Mouse (Mus musculus): ENCODE data around the gene Ddost.

Gene Ddost

DNA sequence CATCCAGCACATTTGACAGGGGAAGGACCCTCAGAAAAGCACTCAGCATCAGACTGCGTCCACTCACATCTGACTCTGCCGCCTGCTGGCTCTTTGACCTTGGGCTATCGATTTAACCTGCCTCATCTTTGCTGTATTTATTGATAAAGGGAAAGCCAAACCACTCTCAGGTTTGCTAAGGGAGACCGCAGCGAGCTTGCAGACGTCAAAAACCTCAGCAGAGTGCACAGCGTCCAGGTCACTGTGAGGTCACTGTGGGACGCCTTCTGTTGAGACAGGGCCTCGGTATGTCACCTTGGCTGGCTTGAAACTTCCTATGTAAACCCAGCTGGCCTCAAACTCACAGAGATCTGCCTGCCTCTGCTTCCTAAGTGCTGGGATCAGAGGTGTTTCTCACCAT lies 32.8 kb downstream of the Ddost start:
- DNase-seq (ENCODE audit: low spot score), result no peak

DNA sequence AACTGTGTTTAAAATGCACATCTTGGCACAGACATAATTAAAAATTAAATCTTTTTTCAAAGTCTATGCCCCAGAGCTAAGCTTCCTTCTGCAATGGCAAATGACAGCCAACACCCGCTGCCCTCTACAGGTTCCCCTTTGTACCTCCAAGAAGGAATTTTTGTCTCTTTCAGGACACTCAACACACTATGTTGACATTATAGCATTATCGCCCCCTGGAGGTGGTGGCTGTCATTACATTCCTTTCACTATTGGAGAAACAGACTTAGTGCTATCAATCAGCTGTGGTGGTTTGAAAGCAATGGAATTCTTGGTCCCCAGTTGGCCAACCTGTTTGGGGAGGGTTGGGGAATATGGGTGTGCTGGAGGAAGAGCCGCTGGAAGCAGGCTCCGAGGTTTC lies 35.4 kb downstream of the Ddost start:
- DNase-seq (ENCODE audit: low spot score), result no peak

- no peak for DNase-seq (ENCODE audit: low spot score)
These were observed 36.9 kb downstream of the Ddost start for GRCm38 (mm10) chr4:138341393-138341792.

DNA sequence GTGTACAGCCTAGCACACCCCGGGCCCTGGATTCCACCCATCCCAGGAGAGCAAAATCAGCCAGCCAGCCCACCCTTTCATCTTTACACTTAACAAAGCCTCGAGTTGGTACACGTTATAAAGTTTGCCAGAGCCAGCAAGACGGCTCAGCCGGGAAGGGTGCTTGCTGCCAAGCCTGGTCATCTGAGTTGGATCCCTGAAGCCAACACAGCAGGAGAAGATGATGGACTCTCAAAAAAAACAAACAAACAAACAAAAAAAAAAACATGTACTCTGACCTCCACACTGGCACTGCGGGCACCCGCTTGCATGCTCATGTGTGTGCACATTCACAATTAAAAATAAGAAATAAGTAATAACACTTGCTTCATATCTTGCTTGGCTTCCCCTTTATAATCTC lies 37.5 kb downstream of the Ddost start:
- DNase-seq (ENCODE audit: low spot score), result no peak

DNA sequence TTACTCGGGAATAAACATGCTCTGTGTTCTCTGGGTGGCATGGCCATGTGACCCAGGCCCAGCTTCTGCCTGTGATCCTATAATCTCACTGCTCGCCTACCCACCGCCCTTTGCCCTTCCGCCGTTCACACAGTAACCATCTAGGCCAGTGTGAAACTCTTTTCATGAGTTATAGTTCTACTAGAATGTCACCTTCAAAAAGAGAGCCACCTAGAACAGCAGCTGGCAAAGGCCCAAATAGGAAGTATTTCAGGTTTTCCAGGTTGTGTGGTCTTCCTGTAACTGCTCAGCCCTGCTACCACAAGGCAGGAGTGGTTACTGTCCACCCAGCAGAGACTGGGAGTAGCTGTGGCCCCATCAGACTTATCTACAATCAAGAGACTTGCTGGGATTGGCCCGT lies 38.2 kb downstream of the Ddost start:
- DNase-seq (ENCODE audit: low spot score), result no peak

- DNase-seq (ENCODE audit: low spot score), result no peak
These were observed 38.9 kb downstream of the Ddost start for GRCm38 (mm10) chr4:138343341-138343837.

DNA sequence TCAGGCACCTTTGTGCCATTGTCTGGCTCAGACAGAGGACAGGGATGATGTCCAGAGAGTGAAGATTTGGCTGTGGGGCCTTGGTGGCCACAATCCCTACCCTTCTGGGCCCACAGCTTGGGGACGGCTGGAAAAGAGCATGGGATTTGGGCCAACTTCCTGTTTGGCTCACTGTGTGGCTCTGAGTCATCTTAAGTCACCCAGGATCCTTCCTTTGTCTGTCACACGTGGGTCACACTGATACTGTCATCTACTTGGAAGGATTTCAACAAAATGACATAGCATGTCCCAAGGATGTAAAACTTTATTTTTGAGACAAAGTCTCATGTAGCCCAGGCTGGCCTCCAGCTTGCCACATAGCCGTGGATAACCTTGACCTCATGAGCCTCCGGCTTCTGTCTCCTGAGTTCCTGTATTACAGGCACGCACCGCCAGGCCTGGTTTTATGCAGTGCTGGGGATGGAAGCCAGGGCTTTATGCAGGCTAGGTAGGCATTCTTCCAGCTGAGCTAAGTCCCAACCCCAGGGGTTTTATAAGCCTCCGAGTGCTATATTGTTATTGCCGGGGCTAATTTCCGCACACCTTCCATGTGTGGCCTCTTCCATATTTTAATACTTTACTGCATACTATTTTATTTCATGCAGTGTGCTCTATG lies 40.5 kb downstream of the Ddost start:
- no peak for DNase-seq (ENCODE audit: low spot score)

GRCm38 (mm10) chr4:138347280-138347679 lies 42.8 kb downstream of the Ddost start:
- no peak for DNase-seq (ENCODE audit: low spot score)

- no peak for DNase-seq (ENCODE audit: low spot score)
These were observed 44.2 kb downstream of the Ddost start for GRCm38 (mm10) chr4:138348716-138349115.

DNA sequence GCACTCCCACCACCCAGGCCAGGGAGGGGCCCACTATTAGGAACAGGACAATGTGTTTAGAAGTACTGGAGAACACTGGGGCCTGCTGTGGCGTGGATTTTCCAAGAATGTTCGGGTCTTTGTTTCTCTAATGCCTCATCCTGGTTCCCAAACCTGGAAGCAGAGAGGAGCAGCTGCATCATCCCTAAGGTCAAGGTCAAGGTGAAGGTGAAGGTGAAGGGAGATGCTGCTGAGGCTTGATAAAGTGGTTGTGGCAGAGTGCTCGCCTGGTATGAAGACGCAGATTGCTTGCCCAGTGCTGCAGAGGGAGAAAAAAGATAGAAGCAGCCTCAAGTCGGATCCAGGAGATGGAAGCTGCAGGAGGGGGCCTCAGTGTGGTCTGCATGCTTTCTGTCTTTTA lies 47.3 kb downstream of the Ddost start:
- no peak for DNase-seq (ENCODE audit: low spot score)

GRCm38 (mm10) chr4:138352692-138353091 lies 48.2 kb downstream of the Ddost start:
- no peak for DNase-seq (ENCODE audit: low spot score)

DNA sequence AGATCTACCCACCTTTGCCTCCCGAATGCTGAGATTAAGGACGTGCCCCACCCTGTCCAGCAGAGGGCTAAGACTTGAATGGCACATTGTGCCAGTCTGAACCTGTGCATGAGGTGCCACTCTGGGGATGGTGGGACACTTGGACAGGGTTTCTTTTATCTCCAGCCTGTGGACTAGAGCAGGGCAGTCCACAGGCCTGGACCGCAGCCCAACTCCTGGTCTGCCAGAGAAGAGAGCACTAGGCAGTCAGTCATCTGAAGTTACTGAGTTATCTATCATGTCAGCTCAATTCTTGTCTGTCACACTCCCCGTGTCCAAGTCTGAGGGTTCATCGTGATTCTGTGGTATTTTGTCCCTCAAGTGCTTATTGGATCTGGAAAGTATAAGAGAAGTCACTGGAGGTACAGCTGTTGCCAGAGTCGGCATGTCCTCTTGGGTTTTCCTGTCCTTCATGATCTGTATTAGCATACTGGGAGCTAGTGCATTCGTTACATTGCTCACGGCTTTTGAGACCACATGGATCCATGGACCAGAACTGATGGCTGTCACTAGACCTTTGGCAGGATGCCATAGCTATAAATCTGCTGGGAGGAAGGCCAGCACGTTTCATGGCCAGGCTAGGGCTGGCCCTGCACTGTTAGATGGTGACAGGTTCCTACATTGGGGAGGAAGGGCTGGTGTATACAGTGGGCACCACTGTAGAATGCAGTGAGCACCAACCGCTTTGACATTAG lies 49.1 kb downstream of the Ddost start:
- no peak for DNase-seq (ENCODE audit: low spot score)

- no peak for DNase-seq (ENCODE audit: low spot score)
These were observed 51.0 kb downstream of the Ddost start for GRCm38 (mm10) chr4:138355496-138355895.

- DNase-seq (ENCODE audit: low spot score), result no peak
These were observed 51.6 kb downstream of the Ddost start for GRCm38 (mm10) chr4:138356141-138356540.

DNA sequence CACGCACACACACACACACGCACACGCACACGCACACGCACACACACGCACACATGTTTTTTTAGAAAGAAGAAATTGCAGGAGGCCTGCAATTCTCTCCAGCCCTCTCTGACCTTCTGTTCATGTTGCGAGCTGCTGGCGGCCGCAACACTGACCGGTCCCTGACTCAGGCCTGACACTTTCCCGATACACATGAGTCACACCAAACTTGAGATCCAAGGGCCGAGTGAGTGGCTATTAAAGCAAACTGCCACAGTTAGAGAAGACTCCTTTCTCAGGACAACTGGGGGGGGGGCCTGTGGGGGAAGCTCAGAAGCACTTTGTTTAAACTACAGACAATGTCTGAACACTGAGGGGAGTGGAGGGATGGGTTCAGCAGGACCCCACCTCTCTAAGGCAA lies 52.0 kb downstream of the Ddost start:
- no peak for DNase-seq (ENCODE audit: low spot score)

- DNase-seq (ENCODE audit: low spot score), result no peak
These were observed 53.6 kb downstream of the Ddost start for GRCm38 (mm10) chr4:138358176-138358575.

- no peak for DNase-seq (ENCODE audit: low spot score)
These were observed 56.9 kb downstream of the Ddost start for GRCm38 (mm10) chr4:138361370-138361821.
